Mouse (Mus musculus) left cerebral cortex, postnatal 4 days (tissue): Measurements from ENCODE around the gene Bcan. TPM values are rescaled to one million over a fixed set of nuclear protein-coding genes. Genes with fewer than 3 reads are reported as not detected.
A peak's percentile ranks its signal among the peaks of the same experiment; 100 is the strongest.

Experiments used
- DNase-seq: peaks from one replicate; pipeline ENCODE4 v3.0.0-alpha.2; 2022
- intact Hi-C: fragments of 180-260 bp; cut with DNase I; formaldehyde crosslinking; loops from one replicate; pipeline ENCODE4 v1.15.1; 2025
- total RNA-seq, 2 experiments: library from RNA; stranded (reverse); gene quantifications; 2 replicates each; pipeline ENCODE4 v1.2.3; 2021

Gene Bcan
- total RNA-seq, 2 experiments from 2014 or later = 183 to 192 TPM

GRCm38 (mm10) chr3:87998747-87999146 lies 1.3 kb downstream of the Bcan start:
- peak; percentile 79 for DNase-seq
- intact Hi-C loops = no loop called here

DNA sequence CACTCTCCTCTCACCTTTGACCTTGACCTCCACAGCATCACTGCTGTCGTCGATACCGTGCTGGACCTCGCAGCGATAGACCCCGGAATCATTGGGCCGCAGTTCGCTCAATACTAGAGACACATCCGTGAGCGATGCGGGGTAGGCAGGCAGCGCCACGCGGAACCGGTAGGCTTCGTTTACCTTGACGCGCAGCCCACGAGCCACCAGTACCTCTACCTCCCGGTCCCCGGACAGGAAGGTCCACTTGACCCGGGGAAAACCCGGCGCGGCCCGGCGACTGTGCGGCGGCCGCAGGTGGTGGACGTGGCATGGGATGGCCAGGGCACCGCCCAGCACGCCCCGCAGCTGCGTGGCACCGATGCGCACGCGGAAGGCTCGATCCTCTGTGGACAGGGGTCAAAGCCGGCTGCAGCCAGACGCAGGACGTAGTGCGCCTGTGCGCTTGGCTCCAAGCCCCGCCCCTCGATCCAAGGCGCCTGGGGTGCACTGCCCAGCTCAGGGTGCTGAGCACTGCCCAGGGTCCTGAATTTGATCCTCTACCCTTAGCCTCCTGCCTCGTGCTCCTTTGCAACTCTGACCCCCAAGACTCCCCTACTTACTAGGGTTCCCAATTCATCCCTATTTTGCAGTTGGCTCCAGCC lies 2.9 kb downstream of the Bcan start:
- no peak for DNase-seq
- intact Hi-C loops = no loop called here

DNA sequence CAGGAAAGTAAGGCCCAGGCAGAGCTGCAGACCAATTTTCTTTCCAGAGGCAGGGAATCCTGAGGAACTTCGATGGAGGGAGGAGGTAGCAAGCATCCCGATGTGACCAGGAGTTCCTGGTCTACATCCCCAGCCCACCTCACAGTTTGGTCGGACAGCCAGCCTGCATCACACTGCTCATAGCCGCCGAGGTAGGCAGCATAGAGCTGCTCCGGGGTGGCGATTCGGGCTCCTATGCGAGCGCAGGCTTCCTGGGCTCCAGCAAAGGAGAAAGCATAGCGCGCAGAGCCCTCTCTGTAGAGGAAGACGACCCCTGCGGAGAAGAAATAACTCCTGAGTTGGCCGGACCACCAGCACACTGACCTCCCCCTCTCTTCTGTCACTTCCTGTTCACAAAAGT lies 3.6 kb downstream of the Bcan start:
- intact Hi-C loops = no loop called here
- no peak for DNase-seq

GRCm38 (mm10) chr3:87995331-87995730 lies 4.7 kb downstream of the Bcan start:
- no peak for DNase-seq
- intact Hi-C loops = no loop called here

GRCm38 (mm10) chr3:87993436-87993835 lies 6.6 kb downstream of the Bcan start:
- intact Hi-C loops = no loop called here
- DNase-seq = no peak

- intact Hi-C loops = no loop called here
- no peak for DNase-seq
Observed at GRCm38 (mm10) chr3:87989935-87990334, 10.1 kb downstream of the Bcan start.

DNA sequence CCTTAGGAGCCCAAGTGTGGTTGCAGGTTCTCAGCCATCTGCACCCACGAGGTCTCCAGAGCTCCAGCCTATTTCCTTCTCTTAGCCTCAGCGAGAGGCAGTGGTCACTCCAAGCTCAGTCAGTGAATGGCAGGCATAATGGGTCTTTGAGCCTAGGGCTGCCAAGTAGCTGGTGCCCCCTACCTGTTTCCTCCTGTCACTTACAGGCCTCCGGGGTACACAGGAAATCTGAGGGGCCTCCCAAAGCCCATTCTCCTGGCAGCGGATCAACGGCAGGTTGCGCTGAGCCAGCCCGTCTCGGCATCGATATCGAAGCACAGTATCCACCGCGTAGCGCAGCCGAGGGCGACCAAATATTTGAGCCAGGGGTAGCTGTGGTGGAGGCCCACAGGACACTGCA lies 12.0 kb downstream of the Bcan start:
- DNase-seq = no peak
- intact Hi-C loops = no loop called here

DNA sequence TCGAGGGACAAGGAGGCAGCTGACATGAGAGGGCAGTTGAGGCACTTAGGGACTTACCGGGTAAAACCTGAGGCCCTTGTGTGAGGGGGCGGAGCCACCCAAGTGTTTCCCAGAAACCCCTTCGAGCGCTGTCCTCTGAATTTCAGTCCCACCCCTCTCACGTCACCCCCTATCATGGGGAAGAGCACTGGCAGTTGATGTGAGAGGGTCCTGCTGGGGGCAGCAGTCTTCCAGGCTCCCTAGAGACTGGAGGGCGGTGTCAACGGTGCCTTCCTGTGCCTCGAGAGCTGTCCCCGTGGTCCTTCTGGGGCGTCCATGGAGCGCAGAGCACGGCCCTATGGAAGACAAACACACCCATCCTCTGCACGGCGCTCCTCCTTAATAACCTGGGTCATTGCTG lies 12.4 kb downstream of the Bcan start:
- intact Hi-C loops = loop anchor here (2.0 kb wide), 1 partner anchor 17 kb away; the partner anchor contains the start of gene Nes

DNA sequence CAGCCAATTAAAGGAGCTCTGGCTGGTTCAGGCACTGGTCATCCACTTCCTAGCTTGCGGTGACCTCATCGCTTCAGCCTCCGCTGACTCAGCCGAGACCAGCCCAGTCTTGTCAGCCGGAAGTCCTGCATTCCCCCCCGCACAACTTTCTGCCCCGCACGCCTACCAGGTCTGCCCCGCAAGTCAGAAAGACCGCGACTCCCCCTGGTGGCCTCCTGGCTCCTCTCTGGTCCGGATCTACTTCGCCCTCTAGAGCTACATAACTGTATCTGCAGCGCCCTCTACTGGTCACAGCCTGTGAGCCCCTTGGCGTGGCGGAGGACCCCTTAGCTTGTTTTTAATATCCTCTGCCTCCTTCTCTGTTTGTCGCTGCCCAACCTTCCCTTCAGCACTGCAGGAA lies 13.2 kb downstream of the Bcan start:
- intact Hi-C loops = loop anchor here (2.0 kb wide), 1 partner anchor 16 kb away; the partner anchor contains the start of gene Nes
- peak; percentile 99 for DNase-seq

More for the DNA sequence above, 12.4 kb downstream of the Bcan start:
- DNase-seq = peak; percentile 59

DNA sequence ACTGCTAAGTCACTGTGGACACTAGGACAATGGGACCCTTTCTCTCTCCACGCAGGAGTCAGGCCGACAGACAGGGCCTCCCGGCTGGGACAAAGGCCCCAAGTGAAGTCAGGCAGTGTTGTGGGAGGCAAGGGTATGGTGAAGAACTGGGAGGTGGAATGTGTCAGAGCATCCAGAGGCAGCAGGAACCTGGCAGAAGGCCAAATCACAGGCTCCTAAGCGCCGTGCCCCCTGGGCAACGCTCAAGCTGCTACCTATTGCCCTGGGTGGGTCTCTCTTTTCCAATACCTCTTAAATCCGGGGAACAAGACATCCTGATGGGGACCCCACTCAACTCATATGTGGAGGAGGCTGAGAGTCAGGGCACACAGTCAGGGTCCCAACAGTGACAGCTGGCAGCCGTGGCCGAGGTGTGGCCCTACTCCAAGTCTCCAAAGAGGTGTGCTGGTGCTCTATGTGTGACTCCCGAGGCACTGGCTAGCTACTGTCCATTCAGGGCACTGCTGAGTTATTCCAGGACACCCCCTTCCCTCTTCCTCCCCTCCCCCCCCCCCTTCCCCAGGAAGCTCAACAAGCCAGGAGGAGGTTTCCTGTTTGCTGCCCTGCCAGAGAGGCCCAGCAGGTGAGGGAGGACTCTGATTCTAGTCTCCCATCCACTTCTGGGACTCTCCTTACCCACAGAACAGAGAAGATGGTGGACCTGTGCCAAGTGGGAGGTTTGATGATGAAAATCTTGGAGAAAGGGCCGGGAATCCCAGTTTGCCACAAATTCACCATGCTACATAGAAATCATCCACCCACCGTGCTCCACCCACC lies 14.3 kb downstream of the Bcan start:
- intact Hi-C loops = loop anchor here (2.0 kb wide), 1 partner anchor 15 kb away; the partner anchor contains the start of gene Nes
- DNase-seq = no peak

DNA sequence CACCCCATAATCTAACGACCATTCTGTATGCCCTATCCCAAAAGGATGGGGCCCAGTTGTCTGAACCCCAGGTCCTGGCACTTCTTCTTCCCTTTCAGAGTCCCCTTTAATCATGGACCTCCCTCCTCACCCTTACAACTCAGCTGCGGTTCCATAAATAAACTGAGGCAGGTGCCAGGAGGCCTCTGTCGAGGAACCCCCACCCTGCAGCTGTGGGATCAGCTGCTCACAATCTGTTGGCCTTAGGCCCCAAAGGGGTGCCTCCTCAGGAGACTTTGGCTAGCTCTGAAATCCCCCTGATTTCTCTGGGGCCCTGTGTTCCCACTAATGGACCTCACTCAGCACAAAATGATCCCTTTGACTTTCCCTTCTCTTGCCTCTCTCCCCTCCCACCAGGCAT lies 15.9 kb downstream of the Bcan start:
- DNase-seq = no peak
- intact Hi-C loops = no loop called here

DNA sequence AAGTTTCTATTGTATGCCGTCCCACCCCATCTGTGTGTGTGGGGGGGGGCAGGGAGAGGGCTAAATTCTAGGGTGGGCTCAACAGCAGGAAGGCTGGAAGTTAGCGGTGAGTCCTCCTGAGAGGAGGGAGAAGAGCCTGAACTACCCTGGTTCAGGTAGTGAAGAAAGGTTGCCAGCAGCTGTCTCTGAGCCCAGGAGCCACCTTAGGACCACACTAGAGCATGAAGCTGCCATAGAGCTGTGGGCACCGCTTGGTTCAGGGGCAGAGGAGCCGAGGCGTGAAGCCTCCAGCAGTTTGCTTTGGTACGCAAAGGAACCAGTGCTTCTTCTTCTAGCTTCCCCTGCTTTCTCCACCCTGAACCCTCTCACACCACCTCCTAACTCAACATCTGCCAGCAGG lies 16.4 kb downstream of the Bcan start:
- intact Hi-C loops = no loop called here
- DNase-seq = no peak

GRCm38 (mm10) chr3:87982836-87983601 lies 17.0 kb downstream of the Bcan start:
- no peak for DNase-seq
- intact Hi-C loops = no loop called here

DNA sequence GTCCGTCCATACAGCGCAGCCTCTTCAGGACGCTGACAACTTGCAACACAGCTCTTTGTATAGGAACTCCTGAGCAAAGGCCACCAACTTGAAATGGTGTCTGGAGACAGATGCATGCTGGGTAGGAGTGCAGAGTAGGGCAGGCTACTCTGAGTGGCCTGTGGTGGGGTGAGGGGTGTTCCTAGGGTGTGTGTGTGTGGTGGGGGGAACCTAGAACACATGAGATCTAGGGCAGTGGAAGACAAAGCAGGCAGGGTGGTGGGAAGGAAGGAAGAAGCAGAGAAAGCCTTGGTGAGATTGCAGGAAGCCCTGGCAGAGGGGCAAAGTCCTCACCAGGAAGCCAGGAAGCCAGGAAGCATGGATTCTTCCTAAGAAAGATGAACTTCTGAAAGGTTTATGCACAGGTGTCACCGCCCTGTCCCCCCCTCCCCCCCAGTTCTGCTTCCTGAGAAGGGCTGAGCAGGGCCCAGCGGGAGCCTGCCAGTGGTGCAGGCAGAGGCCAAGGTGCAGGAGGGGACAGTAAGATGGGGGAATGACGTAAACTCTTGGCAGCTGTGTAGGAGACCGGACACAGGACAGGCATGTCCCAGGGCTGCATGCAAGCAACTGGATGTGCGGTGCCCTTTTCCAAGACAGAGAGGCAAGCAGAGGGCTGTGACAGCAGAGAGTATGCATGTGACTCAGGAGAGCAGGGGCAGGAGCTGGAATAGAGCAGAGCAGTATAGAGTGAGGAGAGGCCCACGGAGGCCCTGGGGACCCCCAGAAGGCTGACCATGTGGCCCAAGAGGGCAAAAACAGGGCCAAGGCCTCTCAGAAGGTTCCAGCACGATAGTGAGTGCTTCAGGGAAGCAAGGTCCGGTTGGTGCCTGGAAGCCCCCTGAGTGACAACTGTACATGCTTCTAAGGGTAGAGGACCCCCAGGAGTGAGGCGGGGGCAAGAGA lies 17.9 kb downstream of the Bcan start:
- intact Hi-C loops = no loop called here
- no peak for DNase-seq

DNA sequence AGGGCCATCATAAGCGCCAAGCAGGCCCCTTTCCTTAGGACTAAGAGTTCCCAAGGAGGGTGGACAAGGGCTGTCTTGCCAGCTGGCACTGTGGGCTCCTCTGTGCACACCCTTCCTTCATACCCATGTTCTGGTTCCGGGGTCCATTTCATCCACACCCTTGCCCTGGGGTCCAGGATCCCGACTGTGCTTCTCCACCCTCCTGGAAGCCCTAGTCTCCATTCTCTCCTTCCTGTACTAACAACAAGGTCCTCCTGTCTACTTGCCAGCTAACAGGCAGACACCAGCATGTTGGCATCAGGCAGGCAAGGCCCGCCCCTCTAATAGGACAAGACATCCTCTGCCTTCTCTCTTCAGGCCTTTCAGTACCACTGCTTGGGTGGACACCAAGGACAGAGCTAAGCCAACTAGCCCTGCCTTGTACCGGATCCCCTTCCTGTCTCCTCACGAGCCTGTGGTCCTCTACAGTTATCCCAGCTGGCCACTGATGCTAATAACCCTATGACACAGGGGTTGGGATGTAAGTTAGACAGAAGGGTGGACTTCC lies 18.7 kb downstream of the Bcan start:
- DNase-seq = no peak
- intact Hi-C loops = no loop called here

- intact Hi-C loops = no loop called here
- no peak for DNase-seq
Observed at GRCm38 (mm10) chr3:87980728-87981127, 19.3 kb downstream of the Bcan start.

- DNase-seq = no peak
- intact Hi-C loops = no loop called here
Observed at GRCm38 (mm10) chr3:87980085-87980484, 19.9 kb downstream of the Bcan start.

DNA sequence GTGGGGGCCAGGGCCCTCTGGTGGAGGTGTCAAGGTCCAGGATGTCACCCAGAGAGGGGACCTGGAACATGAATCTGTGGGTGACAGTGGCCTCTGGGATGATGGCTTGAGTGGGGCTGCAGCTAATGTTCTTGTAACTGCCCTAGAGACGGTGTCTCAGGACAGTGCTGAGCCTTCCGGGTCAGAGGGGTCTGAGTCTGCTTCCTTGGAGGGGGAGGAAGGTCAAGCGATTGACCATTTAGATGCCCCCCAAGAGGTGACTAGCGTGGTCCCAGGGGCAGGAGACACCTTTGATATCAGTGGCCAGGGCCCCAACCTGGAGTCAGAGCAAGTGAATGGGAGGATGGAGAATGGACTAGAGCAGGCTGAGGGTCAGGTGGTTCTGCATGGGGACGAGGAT lies 20.5 kb downstream of the Bcan start:
- DNase-seq = no peak
- intact Hi-C loops = no loop called here

GRCm38 (mm10) chr3:87974381-87974987 lies 25.5 kb downstream of the Bcan start:
- intact Hi-C loops = loop anchor here (5.0 kb wide), 1 partner anchor 108 kb away; the partner anchor contains the start of gene Iqgap3
- no peak for DNase-seq
